Mouse (Mus musculus): ENCODE data around the gene Gcnt7. TPM values are rescaled to one million over a fixed set of nuclear protein-coding genes. Genes with fewer than 3 reads are reported as not detected.

Gcnt7 gene
- 0.77 and 1.0 TPM in 2 replicates for polyA plus RNA-seq (2014; fragmentation: Nextera tagmentation; extraction: Ambion mirVana)

- no peak within 1 kb of the TSS for H3K27ac ChIP-seq (ENCODE audit: low read depth, low read length)
- H3K36me3 ChIP-seq (ENCODE audit: control insufficient read depth, insufficient read depth, low read length): peaks cover 17% of the 10 kb centered on the region
- 89% methylated on average over 11 of the region's 11 CpGs for WGBS
- no peak within 1 kb of the TSS for H3K9ac ChIP-seq (ENCODE audit: low read depth, low read length)
- no peak within 1 kb of the TSS for H3K4me2 ChIP-seq (replicated peaks; ENCODE audit: low read depth, low read length)
- H3K9me3 ChIP-seq (ENCODE audit: control insufficient read depth, low read length): no peaks in the 10 kb centered on the region
- no peaks in the 10 kb centered on the region for H3K4me1 ChIP-seq (ENCODE audit: control insufficient read depth, insufficient read depth, low read length)
- H3K27me3 ChIP-seq (ENCODE audit: control insufficient read depth, insufficient read depth, low read length): no peaks in the 10 kb centered on the region
- no peak within 1 kb of the TSS for H3K4me3 ChIP-seq (ENCODE audit: low read length)
- no peak for ATAC-seq (ENCODE audit: low FRiP score, low TSS enrichment)
Observed at GRCm38 (mm10) chr2:172458496-172458895, at the start of gene Gcnt7. Gcnt7 (minus strand) TSS chr2:172458596.

GRCm38 (mm10) chr2:172506121-172506520 lies 47.7 kb upstream of the Gcnt7 start:
- 90% methylated on average over 7 of the region's 7 CpGs for WGBS
- H3K27me3 ChIP-seq (ENCODE audit: control insufficient read depth, insufficient read depth, low read length): no peaks in the 10 kb centered on the region
- no peaks in the 10 kb centered on the region for H3K36me3 ChIP-seq (ENCODE audit: control insufficient read depth, insufficient read depth, low read length)
- H3K4me2 ChIP-seq (replicated peaks; ENCODE audit: low read depth, low read length): no peak overlapping the region
- H3K9ac ChIP-seq (ENCODE audit: low read depth, low read length): no peak overlapping the region
- H3K9me3 ChIP-seq (ENCODE audit: control insufficient read depth, low read length): no peaks in the 10 kb centered on the region
- no peaks in the 10 kb centered on the region for H3K4me1 ChIP-seq (ENCODE audit: control insufficient read depth, insufficient read depth, low read length)
- no peak overlapping the region for H3K4me3 ChIP-seq (ENCODE audit: low read length)
- no peak for ATAC-seq (ENCODE audit: low FRiP score, low TSS enrichment)
- H3K27ac ChIP-seq (ENCODE audit: low read depth, low read length): no peak overlapping the region

- WGBS: 64% methylated on average over 14 of the region's 14 CpGs
- Histone ChIP-seq H3K9ac (ENCODE audit: low read depth, low read length) (no peak overlapping the region), H3K27ac (ENCODE audit: low read depth, low read length) (no peak overlapping the region), H3K9me3 (ENCODE audit: control insufficient read depth, low read length) (no peaks in the 10 kb centered on the region), H3K4me3 (ENCODE audit: low read length) (no peak overlapping the region), H3K36me3 (ENCODE audit: control insufficient read depth, insufficient read depth, low read length) (no peaks in the 10 kb centered on the region), H3K4me2 (replicated peaks; ENCODE audit: low read depth, low read length) (no peak overlapping the region), H3K4me1 (ENCODE audit: control insufficient read depth, insufficient read depth, low read length) (no peaks in the 10 kb centered on the region), H3K27me3 (ENCODE audit: control insufficient read depth, insufficient read depth, low read length) (no peaks in the 10 kb centered on the region)
- no peak for ATAC-seq (ENCODE audit: low FRiP score, low TSS enrichment)
Observed at GRCm38 (mm10) chr2:172502168-172502567, 43.8 kb upstream of the Gcnt7 start.

- 4% methylated on average over 4 of the region's 4 CpGs for WGBS
- no peak overlapping the region for H3K4me3 ChIP-seq (ENCODE audit: low read length)
- no peaks in the 10 kb centered on the region for H3K27me3 ChIP-seq (ENCODE audit: control insufficient read depth, insufficient read depth, low read length)
- no peak overlapping the region for H3K9ac ChIP-seq (ENCODE audit: low read depth, low read length)
- H3K36me3 ChIP-seq (ENCODE audit: control insufficient read depth, insufficient read depth, low read length): no peaks in the 10 kb centered on the region
- ATAC-seq (ENCODE audit: low FRiP score, low TSS enrichment): 0 out of 2 replicates have a peak, but pooled peaks have one; percentile 55
- no peak overlapping the region for H3K4me2 ChIP-seq (replicated peaks; ENCODE audit: low read depth, low read length)
- no peaks in the 10 kb centered on the region for H3K9me3 ChIP-seq (ENCODE audit: control insufficient read depth, low read length)
- H3K27ac ChIP-seq (ENCODE audit: low read depth, low read length): no peak overlapping the region
- H3K4me1 ChIP-seq (ENCODE audit: control insufficient read depth, insufficient read depth, low read length): no peaks in the 10 kb centered on the region
Observed at GRCm38 (mm10) chr2:172501341-172501740, 42.9 kb upstream of the Gcnt7 start.

- no peaks in the 10 kb centered on the region for H3K4me1 ChIP-seq (ENCODE audit: control insufficient read depth, insufficient read depth, low read length)
- H3K9me3 ChIP-seq (ENCODE audit: control insufficient read depth, low read length): no peaks in the 10 kb centered on the region
- WGBS: 52% methylated on average over 7 of the region's 7 CpGs
- no peaks in the 10 kb centered on the region for H3K36me3 ChIP-seq (ENCODE audit: control insufficient read depth, insufficient read depth, low read length)
- H3K9ac ChIP-seq (ENCODE audit: low read depth, low read length): no peak overlapping the region
- no peak overlapping the region for H3K4me2 ChIP-seq (replicated peaks; ENCODE audit: low read depth, low read length)
- H3K27ac ChIP-seq (ENCODE audit: low read depth, low read length): no peak overlapping the region
- ATAC-seq (ENCODE audit: low FRiP score, low TSS enrichment): no peak
- H3K27me3 ChIP-seq (ENCODE audit: control insufficient read depth, insufficient read depth, low read length): no peaks in the 10 kb centered on the region
- no peak overlapping the region for H3K4me3 ChIP-seq (ENCODE audit: low read length)
Observed at GRCm38 (mm10) chr2:172500752-172501316, 42.4 kb upstream of the Gcnt7 start.

DNA sequence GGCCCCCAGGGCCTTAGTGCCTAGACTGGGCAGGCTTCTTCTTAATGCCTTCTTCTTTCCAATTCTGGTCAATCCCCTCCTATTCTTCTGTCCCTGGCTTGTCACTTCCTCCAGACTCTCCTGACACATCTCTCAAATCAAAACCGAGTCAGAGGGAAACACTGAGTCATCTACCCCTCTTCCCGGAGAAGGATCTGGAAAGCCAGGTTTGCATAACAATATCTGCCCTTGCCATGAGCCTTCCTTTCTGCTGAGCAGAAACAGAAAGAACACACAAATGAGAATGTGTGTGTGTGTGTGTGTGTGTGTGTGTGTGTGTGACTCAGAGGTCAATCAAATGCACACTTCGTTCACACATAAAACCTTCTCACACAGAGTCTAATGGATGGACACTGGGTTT lies 40.4 kb upstream of the Gcnt7 start:
- no peaks in the 10 kb centered on the region for H3K36me3 ChIP-seq (ENCODE audit: control insufficient read depth, insufficient read depth, low read length)
- no peak overlapping the region for H3K4me2 ChIP-seq (replicated peaks; ENCODE audit: low read depth, low read length)
- H3K27me3 ChIP-seq (ENCODE audit: control insufficient read depth, insufficient read depth, low read length): no peaks in the 10 kb centered on the region
- H3K9me3 ChIP-seq (ENCODE audit: control insufficient read depth, low read length): no peaks in the 10 kb centered on the region
- 56% methylated on average over 3 of the region's 3 CpGs for WGBS
- no peaks in the 10 kb centered on the region for H3K4me1 ChIP-seq (ENCODE audit: control insufficient read depth, insufficient read depth, low read length)
- no peak overlapping the region for H3K4me3 ChIP-seq (ENCODE audit: low read length)
- no peak overlapping the region for H3K9ac ChIP-seq (ENCODE audit: low read depth, low read length)
- no peak overlapping the region for H3K27ac ChIP-seq (ENCODE audit: low read depth, low read length)
- ATAC-seq (ENCODE audit: low FRiP score, low TSS enrichment): no peak

DNA sequence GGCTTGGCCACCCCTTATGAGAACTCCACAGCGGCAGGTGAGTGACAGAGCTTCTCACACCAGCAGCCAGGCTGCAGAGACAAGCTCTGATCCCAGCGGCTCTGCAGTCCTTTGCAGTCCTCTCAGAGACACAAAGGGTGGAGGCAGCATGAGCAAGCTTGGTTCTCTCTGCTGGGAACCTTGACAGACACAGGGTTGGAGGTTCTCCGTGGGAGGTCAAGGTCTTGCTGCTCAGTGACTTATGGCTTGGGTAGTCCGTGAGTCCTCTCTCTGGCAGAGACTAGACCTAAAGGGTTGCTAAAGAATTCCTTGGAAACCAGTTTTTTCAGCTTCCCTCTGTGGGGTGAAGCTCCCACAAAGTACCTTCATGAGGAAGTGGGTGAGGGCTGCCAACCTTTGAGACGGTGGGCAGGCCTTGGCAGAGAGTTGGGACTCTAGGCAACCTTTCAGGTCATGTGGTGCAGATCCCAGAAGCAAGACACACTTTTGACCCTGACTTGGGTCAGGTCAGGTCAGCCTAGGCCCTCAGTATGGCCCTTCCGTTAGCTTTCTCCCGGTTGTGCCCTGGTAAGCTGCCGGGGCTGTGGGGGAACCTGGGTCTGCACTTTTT lies 38.4 kb upstream of the Gcnt7 start:
- no peaks in the 10 kb centered on the region for H3K27me3 ChIP-seq (ENCODE audit: control insufficient read depth, insufficient read depth, low read length)
- no peak overlapping the region for H3K4me2 ChIP-seq (replicated peaks; ENCODE audit: low read depth, low read length)
- H3K27ac ChIP-seq (ENCODE audit: low read depth, low read length): no peak overlapping the region
- WGBS: 72% methylated on average over 8 of the region's 8 CpGs
- no peaks in the 10 kb centered on the region for H3K4me1 ChIP-seq (ENCODE audit: control insufficient read depth, insufficient read depth, low read length)
- no peak for ATAC-seq (ENCODE audit: low FRiP score, low TSS enrichment)
- no peaks in the 10 kb centered on the region for H3K9me3 ChIP-seq (ENCODE audit: control insufficient read depth, low read length)
- H3K36me3 ChIP-seq (ENCODE audit: control insufficient read depth, insufficient read depth, low read length): no peaks in the 10 kb centered on the region
- H3K9ac ChIP-seq (ENCODE audit: low read depth, low read length): no peak overlapping the region
- H3K4me3 ChIP-seq (ENCODE audit: low read length): no peak overlapping the region

GRCm38 (mm10) chr2:172484696-172485370 lies 26.4 kb upstream of the Gcnt7 start:
- Histone ChIP-seq H3K9ac (ENCODE audit: low read depth, low read length) (no peak overlapping the region), H3K4me2 (replicated peaks; ENCODE audit: low read depth, low read length) (no peak overlapping the region), H3K4me3 (ENCODE audit: low read length) (no peak overlapping the region), H3K36me3 (ENCODE audit: control insufficient read depth, insufficient read depth, low read length) (no peaks in the 10 kb centered on the region), H3K27ac (ENCODE audit: low read depth, low read length) (no peak overlapping the region), H3K4me1 (ENCODE audit: control insufficient read depth, insufficient read depth, low read length) (peaks cover 3% of the 10 kb centered on the region; the same call in 1 of the 2 replicates), H3K9me3 (ENCODE audit: control insufficient read depth, low read length) (no peaks in the 10 kb centered on the region), H3K27me3 (ENCODE audit: control insufficient read depth, insufficient read depth, low read length) (no peaks in the 10 kb centered on the region)
- 19% methylated on average over 12 of the region's 12 CpGs for WGBS
- ATAC-seq (ENCODE audit: low FRiP score, low TSS enrichment): peak; percentile 32; the same call in 1 of the 2 replicates

- WGBS: 86% methylated on average over 14 of the region's 14 CpGs
- H3K27ac ChIP-seq (ENCODE audit: low read depth, low read length): no peak overlapping the region
- H3K4me3 ChIP-seq (ENCODE audit: low read length): no peak overlapping the region
- H3K9me3 ChIP-seq (ENCODE audit: control insufficient read depth, low read length): no peaks in the 10 kb centered on the region
- no peak overlapping the region for H3K9ac ChIP-seq (ENCODE audit: low read depth, low read length)
- no peak for ATAC-seq (ENCODE audit: low FRiP score, low TSS enrichment)
- H3K27me3 ChIP-seq (ENCODE audit: control insufficient read depth, insufficient read depth, low read length): no peaks in the 10 kb centered on the region
- H3K4me2 ChIP-seq (replicated peaks; ENCODE audit: low read depth, low read length): no peak overlapping the region
- peaks cover 3% of the 10 kb centered on the region; the same call in 1 of the 2 replicates for H3K4me1 ChIP-seq (ENCODE audit: control insufficient read depth, insufficient read depth, low read length)
- H3K36me3 ChIP-seq (ENCODE audit: control insufficient read depth, insufficient read depth, low read length): no peaks in the 10 kb centered on the region
Observed at GRCm38 (mm10) chr2:172483766-172484413, 25.5 kb upstream of the Gcnt7 start.

Data from kidney, embryonic 14.5 days (tissue).